Mouse (Mus musculus): ENCODE measurements around the gene Tctex1d1.

DNA sequence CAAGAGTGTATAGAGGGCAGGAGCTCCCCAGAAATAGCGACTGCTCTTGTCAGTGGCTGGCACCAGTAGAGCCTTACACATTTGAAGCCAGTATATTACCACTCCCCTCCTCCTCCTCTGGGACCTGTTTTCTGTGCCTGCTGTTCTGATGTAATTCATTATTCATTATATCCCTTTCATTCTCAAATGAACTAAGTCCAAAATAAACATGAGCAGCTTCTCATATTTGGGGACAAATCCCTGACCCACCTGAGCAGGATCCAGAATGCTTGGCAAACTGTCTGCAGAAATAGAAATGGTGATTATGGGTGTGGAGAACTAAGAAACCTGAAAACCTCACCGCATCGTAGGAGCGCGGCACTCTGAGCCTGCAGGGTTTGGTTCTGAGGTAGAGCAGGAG, 8.8 kb upstream of the Tctex1d1 start:
- no peak for TF ChIP-seq CTCF (IDR thresholded peaks at IDR 0.05; ENCODE audit: extremely low read depth, insufficient read depth, insufficient read length, insufficient replicate concordance)
- TF ChIP-seq POLR2A (IDR thresholded peaks at IDR 0.05; ENCODE audit: low read depth, low read length) = no peak
